Mouse (Mus musculus) liver, adult 2 months (tissue): ENCODE data around the gene Tm6sf1.

Experiments
- CTCF ChIP-seq: fragments of 200-500 bp; IDR thresholded peaks from 2 replicates; pipeline ENCODE4 v1.5.1; 2011; ENCODE audit warnings: low read depth, low read length, control low read depth
- POLR2A ChIP-seq: fragments of 200-500 bp; IDR thresholded peaks from 2 replicates; pipeline ENCODE4 v1.6.1; 2011; ENCODE audit warnings: low read length, control low read depth; ENCODE audit not compliant: insufficient read depth; ENCODE audit errors: extremely low read depth

GRCm38 (mm10) chr7:81851706-81852105 is 7.1 kb upstream of the Tm6sf1 start:
- TF ChIP-seq POLR2A = no peak
- TF ChIP-seq CTCF = no peak
